Mouse (Mus musculus) adrenal gland, adult 10 weeks (tissue): ENCODE results near the gene Iah1. TPM values are rescaled to one million over a fixed set of nuclear protein-coding genes. Genes with fewer than 3 reads are reported as not detected.

Experiments
- polyA plus RNA-seq: library from polyadenylated mRNA; stranded (reverse); fragments of 350-450 nt; fragmentation: Illumina TruSeq; extraction: RNeasy Lipid Tissue Mini Kit (QIAGEN cat#74804); gene quantifications from one replicate; pipeline ENCODE4 v1.2.3, GENCODE M21; 2014; ENCODE audit warnings: low read depth, low replicate concordance

Iah1 gene
- 22.0 TPM for polyA plus RNA-seq

GRCm38 (mm10) chr12:21315923-21316868 is at the start of gene Iah1:
Gene Iah1 (plus strand): TSS chr12:21316389.

DNA sequence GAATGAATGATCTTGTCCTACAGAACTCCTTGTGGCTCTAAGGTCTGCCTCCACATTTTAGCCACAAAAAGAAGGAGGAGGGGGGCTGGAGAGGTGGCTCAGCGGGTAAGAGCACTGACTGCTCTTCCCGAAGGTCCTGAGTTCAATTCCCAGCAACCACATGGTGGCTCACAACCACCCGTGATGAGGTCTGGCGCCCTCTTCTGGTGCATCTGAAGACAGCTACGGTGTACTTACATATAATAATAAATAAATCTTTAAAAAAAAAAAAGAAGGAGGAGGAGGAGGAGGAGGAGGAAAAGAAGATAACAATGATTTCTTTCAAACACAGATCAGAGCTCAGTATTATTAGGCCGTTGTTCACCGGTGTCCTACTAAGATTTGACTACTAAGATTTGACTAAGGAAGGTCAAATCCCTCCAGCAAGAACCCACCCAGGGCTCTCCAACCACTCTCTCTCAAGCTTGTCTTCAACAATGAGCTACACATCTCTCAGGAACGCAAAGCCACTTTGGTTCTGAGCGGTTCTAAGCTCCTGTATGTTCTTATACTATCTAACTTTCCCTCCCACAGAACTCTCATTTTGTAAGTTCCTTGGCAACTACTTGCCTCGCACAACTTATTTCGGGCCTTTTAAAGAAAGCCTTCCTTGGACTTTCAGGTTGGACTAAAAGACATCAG is 31.3 kb upstream of the Iah1 start, which contains the start of gene Cpsf3:
TSS of gene Cpsf3 (plus strand) at position 631 of the 681 bp plus-strand sequence.

GRCm38 (mm10) chr12:21286243-21286622 is 30.0 kb upstream of the Iah1 start, which contains the start of gene Itgb1bp1:
Gene Itgb1bp1 (minus strand): TSS chr12:21286284.

GRCm38 (mm10) chr12:21373100-21373819 is 57.1 kb downstream of the Iah1 start, which contains the start of gene Adam17:
Gene Adam17 (minus strand): TSS chr12:21373632.

Other genes with a start within 250 kb of the Iah1 start
- 68.5 TPM for gene Cpsf3, start 31.0 kb upstream of the Iah1 start, polyA plus RNA-seq
- gene Itgb1bp1, start 30.1 kb upstream of the Iah1 start, polyA plus RNA-seq = 45.1 TPM
- gene Adam17, start 57.2 kb downstream of the Iah1 start, polyA plus RNA-seq = 87.0 TPM
- 555 TPM for gene Ywhaq, start 101.2 kb downstream of the Iah1 start, polyA plus RNA-seq